Mouse (Mus musculus) heart, postnatal 25 days (tissue): ENCODE results near the gene Gm9821. TPM values are rescaled to one million over a fixed set of nuclear protein-coding genes. Genes with fewer than 3 reads are reported as not detected.

Experiments
- DNase-seq: peaks from one replicate; pipeline ENCODE4 v3.0.0; 2022; ENCODE audit warnings: low spot score
- intact Hi-C: fragments of 180-260 bp; cut with DNase I; formaldehyde crosslinking; loops from one replicate; pipeline ENCODE4 v1.15.1; 2025
- total RNA-seq, 2 experiments: library from RNA; stranded (reverse); gene quantifications; 2 replicates each; pipeline ENCODE4 v1.2.3; 2021

Gene Gm9821
- total RNA-seq, 2 experiments from 2014 or later: not detected

- intact Hi-C loops: loop anchor here (1.0 to 5.0 kb wide), 3 partner anchors 15 to 113 kb away; no protein-coding TSS in a partner anchor
- no peak for DNase-seq
Observed at GRCm38 (mm10) chr2:91944170-91944950, 1.1 kb upstream of the Gm9821 start.

DNA sequence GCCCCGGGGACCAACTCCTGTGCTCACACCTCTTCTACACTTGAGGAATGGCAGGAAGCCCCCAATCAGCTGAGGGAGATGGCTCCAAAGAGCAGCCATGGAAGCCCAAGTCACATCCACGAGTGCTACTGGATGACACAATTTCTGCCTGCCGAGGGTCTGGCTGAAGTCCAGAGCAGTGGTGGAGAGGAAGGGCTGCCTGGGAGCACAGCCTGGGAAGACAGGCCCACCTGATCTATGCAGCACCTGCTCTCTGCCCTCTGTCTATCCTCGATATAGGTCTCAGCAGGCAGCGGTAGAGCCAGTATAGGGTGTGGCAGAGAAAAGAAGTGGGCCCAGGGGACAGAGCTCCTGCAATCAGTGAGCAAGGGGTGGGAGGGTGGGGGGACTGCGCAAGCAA lies 1.3 kb downstream of the Gm9821 start:
- intact Hi-C loops: no loop called here
- no peak for DNase-seq

DNA sequence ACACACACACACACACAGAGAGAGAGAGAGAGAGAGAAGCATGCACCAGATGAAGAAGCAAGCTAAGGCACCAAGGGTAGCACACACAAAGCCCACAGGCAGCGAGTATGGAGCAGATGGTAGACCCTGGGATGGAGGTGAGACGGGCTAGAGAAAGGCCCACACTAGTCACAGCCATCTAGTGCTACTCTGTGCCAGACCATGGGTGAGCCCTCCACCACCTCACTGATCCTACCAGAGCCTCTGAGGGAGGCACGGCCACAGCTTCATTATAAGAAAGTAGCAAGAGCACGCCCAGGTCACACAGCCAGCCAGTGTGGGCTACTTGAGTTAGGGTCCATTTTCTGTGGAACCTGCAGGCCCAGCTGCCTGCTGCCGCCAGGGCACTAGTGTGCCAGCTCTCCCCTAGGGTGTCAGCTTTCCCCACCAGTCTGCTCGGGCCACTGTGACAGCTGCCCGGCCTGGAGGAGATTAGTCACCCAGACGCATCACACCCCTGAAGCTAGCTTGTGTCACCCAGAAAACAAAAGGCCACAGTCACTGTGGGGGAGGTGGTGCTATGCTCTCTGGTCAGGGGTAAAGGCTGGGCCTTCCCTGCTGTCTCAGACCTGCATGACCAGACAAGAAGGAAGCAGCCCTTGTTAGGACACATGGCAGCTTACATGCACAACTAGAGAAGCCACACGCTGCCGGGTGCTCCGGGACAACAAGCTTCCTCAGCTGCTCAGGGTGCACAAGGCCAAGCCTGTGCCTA lies 2.1 kb downstream of the Gm9821 start:
- intact Hi-C loops: no loop called here
- DNase-seq: no peak

DNA sequence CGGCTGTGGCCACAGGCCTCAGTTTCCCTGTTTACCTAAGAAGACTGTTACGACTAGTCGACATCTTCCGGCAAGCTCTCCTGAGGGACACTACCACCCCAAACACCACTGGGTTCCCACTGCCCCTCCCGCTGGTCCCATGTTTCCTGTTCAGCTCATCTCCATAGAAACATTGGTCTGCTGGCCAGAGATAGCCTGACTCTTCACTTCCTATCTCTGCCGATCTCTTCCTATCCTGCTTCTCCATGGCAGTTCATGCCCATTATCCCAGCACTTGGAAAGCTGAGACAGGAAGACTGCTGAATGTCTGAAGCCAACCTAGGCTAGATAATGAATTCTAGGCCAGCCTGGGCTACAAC lies 2.6 kb downstream of the Gm9821 start:
- intact Hi-C loops: no loop called here
- DNase-seq: no peak

DNA sequence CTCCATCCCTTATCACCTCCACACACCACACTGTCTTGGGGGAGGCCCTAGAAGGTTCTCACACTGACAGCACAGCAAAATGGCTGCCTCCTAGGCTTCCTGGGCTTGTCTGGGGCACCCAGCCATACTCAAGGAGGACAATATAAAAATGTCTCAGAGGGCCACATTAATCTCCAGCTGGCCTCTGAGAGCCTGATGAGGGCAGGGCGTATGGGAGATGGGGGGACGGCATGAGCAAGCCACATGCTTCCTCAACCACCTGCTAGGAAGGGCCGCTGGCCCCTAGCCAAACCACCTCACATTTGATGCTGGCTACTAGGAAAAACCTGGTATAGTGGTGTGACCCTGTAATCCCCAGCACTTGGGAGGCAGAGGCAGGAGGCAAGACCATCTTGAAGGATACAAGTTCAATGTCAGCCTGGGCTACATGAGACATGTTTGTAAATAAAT lies 3.3 kb downstream of the Gm9821 start:
- intact Hi-C loops: no loop called here
- DNase-seq: no peak

- DNase-seq: no peak
- intact Hi-C loops: no loop called here
Observed at GRCm38 (mm10) chr2:91949411-91950274, 4.1 kb downstream of the Gm9821 start.

DNA sequence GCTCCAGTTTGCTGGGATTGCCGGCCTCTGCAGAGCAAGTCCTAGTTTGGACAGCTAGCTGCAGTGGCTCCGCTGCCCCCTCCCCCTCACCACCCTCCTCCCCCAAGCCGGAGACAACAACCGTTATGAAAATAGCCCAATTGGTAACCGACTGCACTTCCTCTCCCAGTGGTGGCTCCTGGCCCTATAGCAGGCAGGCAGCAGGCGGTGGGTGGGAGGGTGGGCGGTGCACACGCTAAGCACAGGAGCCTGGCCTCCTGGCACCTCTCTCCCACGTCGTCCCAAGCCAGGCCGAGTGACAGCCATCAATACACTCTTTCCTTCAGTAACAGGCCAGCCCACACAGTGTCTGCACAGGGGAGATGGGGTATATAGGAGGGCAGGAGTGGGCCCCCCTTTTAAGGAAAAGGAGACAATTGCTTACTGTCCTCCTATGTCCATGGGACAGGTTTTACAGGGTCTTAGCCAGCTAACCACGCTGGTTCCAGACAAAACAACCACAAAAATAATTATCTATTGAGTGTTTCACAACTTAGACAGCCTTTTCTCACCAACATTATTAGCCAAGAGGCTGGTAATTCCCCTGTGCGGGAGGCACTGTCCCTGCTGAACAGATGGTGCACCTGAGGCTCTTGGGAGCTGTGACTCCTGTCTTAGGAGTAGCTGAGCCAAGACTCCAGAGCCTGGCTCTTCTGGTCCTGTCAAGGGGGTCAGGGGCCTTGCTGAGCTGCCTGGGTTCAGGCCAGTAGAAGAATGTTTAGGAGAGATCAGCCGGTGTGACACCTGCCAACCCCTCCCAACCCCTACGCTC lies 5.0 kb downstream of the Gm9821 start:
- no peak for DNase-seq
- intact Hi-C loops: no loop called here

DNA sequence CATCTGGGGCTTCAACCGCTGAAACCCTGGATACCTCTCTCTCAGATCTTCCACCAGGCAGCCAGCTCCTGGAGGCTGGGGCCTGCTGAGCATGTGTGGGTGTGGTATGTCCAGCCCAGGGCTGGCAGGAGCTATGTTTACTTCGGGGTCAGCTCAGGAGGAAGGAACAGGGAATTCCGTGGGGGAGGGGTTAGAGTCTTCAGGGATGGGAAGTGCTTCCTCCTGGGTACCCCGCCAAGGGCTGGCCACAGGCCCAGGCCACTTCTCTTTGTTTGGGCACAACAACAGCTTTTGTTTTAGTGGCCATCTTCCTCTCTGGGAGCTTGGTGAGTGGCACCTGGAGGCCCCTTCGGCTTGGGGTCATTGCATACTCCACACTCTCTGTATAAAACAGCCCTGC lies 8.3 kb downstream of the Gm9821 start:
- peak; percentile 75 for DNase-seq
- intact Hi-C loops: no loop called here

DNA sequence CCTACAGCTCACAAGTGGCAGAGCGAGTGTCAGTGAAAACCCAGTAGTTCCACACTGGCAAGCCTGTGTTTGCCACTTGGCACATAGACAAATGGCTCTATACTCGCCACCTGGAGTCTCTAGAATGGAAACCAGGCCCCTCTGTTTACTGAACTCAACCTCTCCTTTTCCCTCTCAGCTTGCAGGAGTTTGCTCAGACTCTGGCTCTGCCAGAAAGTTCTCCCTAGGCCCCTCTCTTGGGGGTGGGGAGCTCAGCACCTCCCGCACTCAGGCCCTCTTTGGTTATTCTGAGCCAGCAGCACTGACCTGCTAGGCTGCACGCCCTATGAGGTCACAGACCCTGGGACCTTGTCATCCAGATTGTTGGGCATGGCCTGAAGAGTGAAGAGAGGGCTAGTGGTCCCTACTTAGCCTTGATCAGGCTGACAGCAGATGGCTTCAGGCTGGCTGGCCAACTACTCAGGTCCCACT lies 9.7 kb downstream of the Gm9821 start:
- DNase-seq: no peak
- intact Hi-C loops: no loop called here

GRCm38 (mm10) chr2:91955875-91956274 lies 10.4 kb downstream of the Gm9821 start:
- DNase-seq: no peak

GRCm38 (mm10) chr2:91957096-91957495 lies 11.6 kb downstream of the Gm9821 start:
- intact Hi-C loops: no loop called here
- no peak for DNase-seq

More at GRCm38 (mm10) chr2:91955875-91956274, 10.4 kb downstream of the Gm9821 start:
- intact Hi-C loops: no loop called here

GRCm38 (mm10) chr2:91958049-91958448 lies 12.5 kb downstream of the Gm9821 start:
- no peak for DNase-seq
- intact Hi-C loops: no loop called here

GRCm38 (mm10) chr2:91958701-91959457 lies 13.4 kb downstream of the Gm9821 start:
- intact Hi-C loops: loop anchor here (1.0 kb wide), 1 partner anchor 15 kb away; no protein-coding TSS in a partner anchor
- DNase-seq: no peak

- intact Hi-C loops: loop anchor here (1.0 kb wide), 1 partner anchor 15 kb away; no protein-coding TSS in a partner anchor
Observed at GRCm38 (mm10) chr2:91959544-91960410, 14.3 kb downstream of the Gm9821 start.

GRCm38 (mm10) chr2:91960459-91960858 lies 15.0 kb downstream of the Gm9821 start:
- intact Hi-C loops: no loop called here
- DNase-seq: no peak

More at GRCm38 (mm10) chr2:91959544-91960410, 14.3 kb downstream of the Gm9821 start:
- DNase-seq: no peak

DNA sequence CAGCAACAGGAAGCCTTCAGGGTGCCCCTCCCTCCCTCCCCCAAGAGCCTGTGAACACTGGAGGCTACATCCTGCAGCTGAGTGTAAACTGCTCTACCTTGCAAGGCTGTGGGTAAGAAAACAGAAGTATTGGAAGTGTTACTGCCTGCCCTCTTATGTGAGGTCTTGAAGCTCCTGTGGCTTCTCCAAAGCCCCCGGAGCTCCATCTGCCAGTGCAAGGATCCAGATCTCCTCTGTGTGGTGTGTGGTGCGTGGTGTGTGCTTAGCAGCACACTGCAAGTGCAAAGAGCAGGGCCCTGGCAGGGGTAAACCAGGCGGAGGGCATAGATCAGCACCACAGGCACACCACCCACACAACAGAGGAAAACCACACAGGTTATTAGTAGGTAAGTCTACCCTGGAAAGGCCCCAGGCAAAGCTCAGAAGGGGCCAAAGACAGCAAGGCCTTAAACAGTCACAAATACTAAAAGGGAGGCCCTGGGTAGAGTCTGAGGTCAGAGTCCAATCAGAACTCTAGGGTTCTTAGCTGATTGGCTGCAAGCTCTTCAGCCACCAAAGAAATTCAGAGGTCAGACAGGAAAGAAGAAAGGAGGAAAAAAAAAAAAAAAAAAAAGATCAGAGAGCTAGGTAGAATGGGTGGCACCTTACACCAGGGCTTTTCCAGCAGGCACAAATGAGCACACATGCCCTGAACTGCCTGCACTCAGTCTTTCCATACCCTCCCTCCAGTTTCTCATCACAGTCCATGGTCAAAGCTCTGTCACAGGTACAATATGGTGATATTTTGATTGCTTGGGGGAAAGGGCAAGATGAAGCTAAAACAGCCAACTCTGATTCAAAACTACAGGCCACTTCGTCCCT lies 16.6 kb downstream of the Gm9821 start:
- DNase-seq: no peak
- intact Hi-C loops: no loop called here
